Mouse (Mus musculus) ES-E14 (cell line): ENCODE results near the gene Ep400. TPM values are rescaled to one million over a fixed set of nuclear protein-coding genes. Genes with fewer than 3 reads are reported as not detected.
A peak's percentile ranks its signal among the peaks of the same experiment; 100 is the strongest.

ENCODE experiments used
- DNase-seq: peaks from one replicate; pipeline ENCODE4 v3.0.0-alpha.2; 2013; ENCODE audit warnings: low read depth, low spot score
- H3K27ac ChIP-seq: 2 replicates; pipeline ENCODE4 v1.5.1; 2012; ENCODE audit warnings: low read depth, mild to moderate bottlenecking, low read length, moderate library complexity, mixed read lengths; ENCODE audit not compliant: poor library complexity, insufficient read depth, severe bottlenecking
- H3K36me3 ChIP-seq: 2 replicates; pipeline ENCODE4 v1.6.1; 2012; ENCODE audit warnings: mild to moderate bottlenecking, low read length, moderate library complexity, mixed read lengths; ENCODE audit not compliant: control insufficient read depth, poor library complexity, insufficient read depth, severe bottlenecking
- H3K4me1 ChIP-seq, 2 experiments: fragments of 150-350 bp in 1 of 2; sonication (generic) in 1 of 2; 2 replicates each; pipeline ENCODE4 v1.6.1; 2012; ENCODE audit warnings: low read length in 2 of 2, mild to moderate bottlenecking in 1 of 2, mixed read lengths in 1 of 2; ENCODE audit not compliant: control insufficient read depth in 2 of 2, insufficient read depth in 2 of 2, poor library complexity in 1 of 2
- H3K4me3 ChIP-seq, 2 experiments: fragments of 150-350 bp in 1 of 2; sonication (generic) in 1 of 2; 2 replicates each; pipeline ENCODE4 v1.5.1; 2012; ENCODE audit warnings: low read length in 2 of 2, low read depth in 1 of 2, mild to moderate bottlenecking in 1 of 2, mixed read lengths in 1 of 2; ENCODE audit not compliant: insufficient read depth in 1 of 2, poor library complexity in 1 of 2, severe bottlenecking in 1 of 2
- H3K9ac ChIP-seq: 2 replicates; pipeline ENCODE4 v1.6.1; 2012; ENCODE audit warnings: low read depth, mild to moderate bottlenecking, low read length, mixed read lengths; ENCODE audit not compliant: poor library complexity, insufficient read depth, severe bottlenecking
- H3K9me3 ChIP-seq: fragments of 150-350 bp; sonication (generic); 2 replicates; pipeline ENCODE4 v1.6.1; 2012; ENCODE audit warnings: low read depth, mild to moderate bottlenecking, low read length; ENCODE audit not compliant: control insufficient read depth, insufficient read depth
- CHD2 ChIP-seq: IDR thresholded peaks from 2 replicates; pipeline ENCODE4 v1.6.1; 2014; ENCODE audit warnings: mild to moderate bottlenecking, low read depth, low read length, inconsistent platforms
- HCFC1 ChIP-seq: IDR thresholded peaks from 2 replicates; pipeline ENCODE4 v1.6.1; 2012; ENCODE audit warnings: low read length, inconsistent platforms, borderline replicate concordance; ENCODE audit not compliant: insufficient read depth
- MAFK ChIP-seq: IDR thresholded peaks from 2 replicates; pipeline ENCODE4 v1.6.1; 2014; ENCODE audit warnings: mild to moderate bottlenecking, low read depth, low read length, inconsistent platforms; ENCODE audit not compliant: insufficient read depth
- ZC3H11A ChIP-seq: IDR thresholded peaks from 2 replicates; pipeline ENCODE4 v1.6.1; 2012; ENCODE audit warnings: low read depth, mild to moderate bottlenecking, inconsistent platforms, low read length, borderline replicate concordance
- ZNF384 ChIP-seq: IDR thresholded peaks from 2 replicates; pipeline ENCODE4 v1.6.1; 2012; ENCODE audit warnings: low read depth, low read length, inconsistent platforms
- in situ Hi-C, 2 experiments: fragments of 600-800 bp; cut with MboI; formaldehyde crosslinking; loops; one replicate each; pipeline ENCODE4 v1.15.1; 2025; ENCODE audit warnings: low sequenced_read_pairs in 2 of 2, inconsistent platforms in 1 of 2; ENCODE audit not compliant: unreplicated experiment in 2 of 2
- total RNA-seq: library from RNA; depleted of rRNA; stranded (reverse); fragments of 300-350 nt; gene quantifications from 2 replicates; pipeline ENCODE4 v1.2.3, GENCODE M21; 2012

Ep400 gene
- total RNA-seq, 1 experiment = 56.7 TPM

- Histone ChIP-seq H3K4me1 (peaks cover 0 to 7% of the 10 kb centered on the region in 2 experiments; a peak in 1 of 4 replicates), H3K9me3 (no peaks in the 10 kb centered on the region), H3K27ac (no peak overlapping the region), H3K4me3 (no peak overlapping the region), H3K9ac (no peak overlapping the region), H3K36me3 (peaks cover 59% of the 10 kb centered on the region)
- in situ Hi-C loops = no loop called here
- DNase-seq = no peak
- TF ChIP-seq ZNF384 = no peak
- no peak for TF ChIP-seq MAFK
- no peak for TF ChIP-seq CHD2
- TF ChIP-seq HCFC1 = no peak
- no peak for TF ChIP-seq ZC3H11A
Measured at GRCm38 (mm10) chr5:110786081-110786835, 15.7 kb upstream of the Ep400 start.

GRCm38 (mm10) chr5:110783150-110783549 lies 12.6 kb upstream of the Ep400 start:
- no peak overlapping the region for H3K9ac ChIP-seq
- H3K36me3 ChIP-seq = peaks cover 36% of the 10 kb centered on the region
- no peak overlapping the region for H3K4me3 ChIP-seq
- no peaks in the 10 kb centered on the region for H3K9me3 ChIP-seq
- H3K27ac ChIP-seq = no peak overlapping the region
- in situ Hi-C loops = no loop called here
- H3K4me1 ChIP-seq = peaks cover 0 to 6% of the 10 kb centered on the region in 2 experiments; a peak in 1 of 4 replicates
- TF ChIP-seq ZNF384 (no peak), CHD2 (no peak), MAFK (no peak), HCFC1 (no peak), ZC3H11A (no peak)
- DNase-seq = no peak

GRCm38 (mm10) chr5:110781529-110782238 lies 11.2 kb upstream of the Ep400 start:
- Histone ChIP-seq H3K9me3 (no peaks in the 10 kb centered on the region), H3K4me3 (no peak overlapping the region), H3K4me1 (peaks cover 0 to 6% of the 10 kb centered on the region in 2 experiments; a peak in 1 of 4 replicates), H3K36me3 (peaks cover 27% of the 10 kb centered on the region), H3K9ac (no peak overlapping the region), H3K27ac (no peak overlapping the region)
- in situ Hi-C loops = no loop called here
- no peak for DNase-seq
- no peak for TF ChIP-seq MAFK
- TF ChIP-seq HCFC1 = no peak
- TF ChIP-seq ZC3H11A = no peak
- TF ChIP-seq ZNF384 = no peak
- no peak for TF ChIP-seq CHD2

GRCm38 (mm10) chr5:110780761-110781528 lies 10.4 kb upstream of the Ep400 start:
- Histone ChIP-seq H3K4me1 (peaks cover 0 to 6% of the 10 kb centered on the region in 2 experiments; a peak in 1 of 4 replicates), H3K9me3 (no peaks in the 10 kb centered on the region), H3K36me3 (peaks cover 24% of the 10 kb centered on the region), H3K9ac (peak overlapping the region; percentile 89; the same call in 1 of the 2 replicates), H3K4me3 (peak overlapping the region; percentile 77 to 95), H3K27ac (no peak overlapping the region)
- DNase-seq = no peak
- TF ChIP-seq ZNF384 = no peak
- TF ChIP-seq HCFC1 = no peak
- TF ChIP-seq MAFK = no peak
- TF ChIP-seq ZC3H11A = no peak
- in situ Hi-C loops = no loop called here
